Mouse (Mus musculus) midbrain, postnatal 0 days (tissue): ENCODE results near the gene Rnls. TPM values are rescaled to one million over a fixed set of nuclear protein-coding genes. Genes with fewer than 3 reads are reported as not detected.

ENCODE experiments used
- ATAC-seq: fragments of 200-750 bp; cut with Nextera tagmentation; 2 replicates; pipeline ENCODE4 v1.8.0; 2017; ENCODE audit warnings: moderate number of reproducible peaks, mild to moderate bottlenecking, moderate TSS enrichment, moderate library complexity; ENCODE audit not compliant: low FRiP score
- DNase-seq: peaks from one replicate; pipeline ENCODE4 v3.0.0-alpha.2; 2015; ENCODE audit warnings: low spot score
- H3K27ac ChIP-seq: fragments of 300-500 bp; sonication (generic); 2 replicates; pipeline ENCODE4 v1.5.1; 2014; ENCODE audit warnings: low read depth, mild to moderate bottlenecking, low read length, mixed read lengths
- H3K27me3 ChIP-seq: fragments of 300-500 bp; sonication (generic); 2 replicates; pipeline ENCODE4 v1.6.1; 2014; ENCODE audit warnings: low read length, control low read depth, mixed read lengths; ENCODE audit not compliant: insufficient read depth
- H3K36me3 ChIP-seq: fragments of 300-500 bp; sonication (generic); 2 replicates; pipeline ENCODE4 v1.6.1; 2014; ENCODE audit warnings: low read length, control low read depth, mixed read lengths; ENCODE audit not compliant: insufficient read depth
- H3K4me1 ChIP-seq: fragments of 300-500 bp; sonication (generic); 2 replicates; pipeline ENCODE4 v1.6.1; 2014; ENCODE audit warnings: mild to moderate bottlenecking, control low read depth, antibody characterized with exemption, low read length, mixed read lengths; ENCODE audit not compliant: insufficient read depth
- H3K4me2 ChIP-seq: fragments of 300-500 bp; sonication (generic); 2 replicates; pipeline ENCODE4 v1.6.1; 2014; ENCODE audit warnings: low read depth, mild to moderate bottlenecking, low read length, mixed read lengths; ENCODE audit not compliant: poor library complexity, severe bottlenecking
- H3K4me3 ChIP-seq: fragments of 300-500 bp; sonication (generic); 2 replicates; pipeline ENCODE4 v1.5.1; 2014; ENCODE audit warnings: low read depth, mild to moderate bottlenecking, low read length, moderate library complexity
- H3K9ac ChIP-seq: fragments of 300-500 bp; sonication (generic); replicated peaks from 2 replicates; pipeline ENCODE4 v1.6.1; 2014; ENCODE audit warnings: mild to moderate bottlenecking, low read length, moderate library complexity, mixed read lengths; ENCODE audit not compliant: poor library complexity, severe bottlenecking
- H3K9me3 ChIP-seq: fragments of 300-500 bp; sonication (generic); 2 replicates; pipeline ENCODE4 v1.6.1; 2016; ENCODE audit warnings: low read length, control low read depth
- CTCF ChIP-seq: IDR thresholded peaks from 2 replicates; pipeline ENCODE4 v1.5.1; 2016; ENCODE audit warnings: antibody characterized with exemption, mild to moderate bottlenecking
- WGBS: fragments of 180-500 bp; shearing (Covaris S2); extraction: QIAGEN DNeasy Blood & Tissue Kit; methylation state at CpG from one replicate; pipeline ENCODE4 v1.1.7; 2014; 5-methylcytosine and 5-hydroxymethylcytosine counted together
- polyA plus RNA-seq: library from polyadenylated mRNA; unstranded; fragments of >200 nt; fragmentation: Nextera tagmentation; extraction: Ambion mirVana; gene quantifications from 2 replicates; pipeline ENCODE4 v1.2.1, GENCODE M21; 2015
- total RNA-seq: library from RNA; depleted of rRNA; stranded (reverse); fragments of >200 nt; gene quantifications from 2 replicates; pipeline ENCODE4 v1.2.3, GENCODE M21; 2014

The Rnls gene
- total and polyA plus RNA-seq, 2 experiments from 2014 or later, result 3.1 to 10.7 TPM

DNA sequence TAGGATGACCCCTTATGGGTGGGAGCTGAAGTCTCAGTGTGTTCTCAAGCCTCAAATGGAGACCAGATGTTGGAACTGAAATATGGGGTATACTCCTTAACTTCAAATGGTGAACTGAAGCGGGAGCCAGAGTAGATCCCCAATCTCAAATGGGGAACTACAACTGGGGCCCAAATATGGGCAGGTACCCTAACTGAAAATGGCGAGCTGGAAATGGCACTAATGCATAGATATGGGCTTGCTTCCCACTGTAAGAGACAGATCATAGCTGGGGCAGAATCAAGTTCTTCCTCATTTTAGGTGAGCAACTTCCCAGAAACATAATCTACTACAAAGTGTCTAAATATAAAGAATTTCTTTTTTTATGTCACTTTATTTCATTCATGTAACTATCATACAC, 121.9 kb downstream of the Rnls start:
- no peak for TF ChIP-seq CTCF
- DNase-seq (no peak), ATAC-seq (no peak)
- 93% methylated on average over 2 of the region's 2 CpGs for WGBS
- Histone ChIP-seq H3K4me3 (no peak overlapping the region), H3K9me3 (no peaks in the 10 kb centered on the region), H3K36me3 (no peaks in the 10 kb centered on the region), H3K4me1 (no peaks in the 10 kb centered on the region), H3K4me2 (no peak overlapping the region), H3K27ac (no peak overlapping the region), H3K27me3 (no peaks in the 10 kb centered on the region), H3K9ac (no peak overlapping the region)

DNA sequence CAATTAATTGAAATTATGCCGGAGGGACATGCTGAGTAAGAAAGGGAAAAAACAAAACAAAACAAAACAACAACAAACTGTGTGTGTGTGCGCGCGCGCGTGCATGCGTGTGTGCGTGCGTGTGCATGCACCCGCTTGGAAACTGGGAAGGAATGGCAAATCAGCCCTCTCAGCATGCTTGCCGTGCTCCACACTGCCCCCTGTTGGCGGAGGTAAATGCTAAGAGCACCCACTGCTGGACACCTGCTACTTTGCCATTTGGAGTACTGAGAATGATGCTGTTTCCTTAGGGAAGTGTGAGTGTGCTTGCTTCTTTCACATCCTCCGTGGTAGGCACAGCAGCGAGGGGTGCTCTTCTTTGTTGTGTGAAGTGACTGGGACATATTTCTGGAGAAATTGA, 124.1 kb downstream of the Rnls start:
- no peak overlapping the region for H3K27ac ChIP-seq
- no peaks in the 10 kb centered on the region for H3K27me3 ChIP-seq
- no peaks in the 10 kb centered on the region for H3K36me3 ChIP-seq
- no peak overlapping the region for H3K4me2 ChIP-seq
- peak; percentile 39 for TF ChIP-seq CTCF
- no peak overlapping the region for H3K4me3 ChIP-seq
- 81% methylated on average over 14 of the region's 14 CpGs for WGBS
- no peaks in the 10 kb centered on the region for H3K4me1 ChIP-seq
- DNase-seq (no peak), ATAC-seq (no peak)
- no peak overlapping the region for H3K9ac ChIP-seq
- no peaks in the 10 kb centered on the region for H3K9me3 ChIP-seq

DNA sequence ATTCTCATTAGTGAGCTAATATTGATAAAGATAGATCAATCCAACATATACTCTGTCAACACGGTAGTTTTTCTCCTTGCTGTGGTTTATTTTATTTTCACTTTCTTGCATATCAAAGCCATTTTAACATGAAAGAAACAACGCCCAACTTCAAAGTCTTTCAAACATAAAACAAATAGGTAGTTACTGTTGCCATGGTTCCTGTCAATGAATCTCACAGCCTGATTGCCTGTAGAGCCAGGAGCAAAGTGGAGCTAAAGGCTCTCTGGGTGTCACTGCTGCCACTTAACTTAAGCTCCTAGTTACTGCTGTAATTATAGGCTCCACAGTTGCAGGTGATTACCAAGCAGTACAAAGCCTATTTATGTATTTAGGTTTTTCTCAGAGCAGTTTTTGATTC, 126.8 kb downstream of the Rnls start:
- WGBS, result 23% methylated on average over 2 of the region's 2 CpGs
- no peak overlapping the region for H3K27ac ChIP-seq
- H3K27me3 ChIP-seq, result no peaks in the 10 kb centered on the region
- TF ChIP-seq CTCF, result no peak
- H3K4me3 ChIP-seq, result no peak overlapping the region
- no peaks in the 10 kb centered on the region for H3K36me3 ChIP-seq
- H3K9ac ChIP-seq, result no peak overlapping the region
- DNase-seq, result no peak
- no peaks in the 10 kb centered on the region for H3K4me1 ChIP-seq
- H3K9me3 ChIP-seq, result no peaks in the 10 kb centered on the region
- H3K4me2 ChIP-seq, result no peak overlapping the region
- ATAC-seq, result no peak

DNA sequence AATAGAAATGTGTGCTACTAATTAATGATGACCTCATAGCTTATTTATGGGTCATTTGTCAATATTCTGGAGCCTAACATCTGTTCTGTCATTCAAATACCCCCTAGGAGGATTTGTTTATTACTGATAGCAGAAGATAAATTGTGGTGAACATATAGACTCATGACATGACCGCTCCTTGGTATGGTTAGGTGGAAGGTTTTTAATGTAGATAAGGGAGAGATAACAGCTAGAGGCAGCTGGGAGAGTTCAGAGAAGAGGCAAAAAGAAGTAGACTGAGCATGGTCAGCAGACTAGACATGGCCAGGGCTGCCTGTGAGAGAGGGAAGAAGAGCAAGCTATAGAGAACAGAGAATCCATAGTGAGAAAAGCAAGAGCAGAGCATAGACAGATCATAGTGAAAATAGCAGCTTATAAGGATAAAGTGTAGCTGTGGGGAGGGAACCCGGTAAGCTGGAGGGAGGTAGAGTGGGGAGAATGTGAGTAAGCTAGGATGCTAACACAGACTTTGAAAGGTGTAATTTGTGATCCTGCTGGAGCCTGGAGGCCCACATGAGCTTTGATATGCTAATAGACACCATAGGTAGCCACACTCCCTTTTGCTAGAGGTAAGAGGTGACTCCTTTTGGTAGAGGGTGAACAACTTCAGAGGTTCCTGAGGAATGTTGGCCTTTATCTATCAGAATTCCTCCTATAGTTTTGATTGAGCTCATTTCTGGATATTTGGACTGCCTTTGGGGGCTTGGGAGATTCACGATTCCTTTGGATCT, 127.7 kb downstream of the Rnls start:
- no peak overlapping the region for H3K4me3 ChIP-seq
- H3K4me1 ChIP-seq, result no peaks in the 10 kb centered on the region
- no peak for ATAC-seq
- no peak overlapping the region for H3K9ac ChIP-seq
- H3K27ac ChIP-seq, result no peak overlapping the region
- no peaks in the 10 kb centered on the region for H3K36me3 ChIP-seq
- H3K4me2 ChIP-seq, result no peak overlapping the region
- no peaks in the 10 kb centered on the region for H3K27me3 ChIP-seq
- no peaks in the 10 kb centered on the region for H3K9me3 ChIP-seq
- 60% methylated on average over 3 of the region's 3 CpGs for WGBS
- no peak for TF ChIP-seq CTCF
- DNase-seq, result no peak

DNA sequence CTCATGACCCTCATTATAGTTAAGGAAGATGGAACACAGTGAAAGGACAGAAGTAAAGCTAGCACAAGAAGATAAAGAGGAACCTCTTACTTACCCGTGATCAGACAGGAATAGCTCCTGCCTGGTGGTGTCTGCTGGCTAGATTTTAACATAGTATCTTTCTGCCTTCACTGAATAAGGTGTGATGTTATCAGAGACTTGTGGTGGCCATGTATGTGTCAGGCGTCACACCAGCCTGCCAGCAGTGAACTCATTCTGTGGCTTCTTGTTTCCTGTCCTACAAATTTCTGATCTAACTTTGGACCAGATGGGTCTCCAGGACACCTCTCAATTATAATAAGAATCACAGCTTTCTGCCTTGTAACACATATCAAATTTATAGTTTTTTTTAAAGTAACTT, 129.7 kb downstream of the Rnls start:
- Histone ChIP-seq H3K27ac (no peak overlapping the region), H3K36me3 (no peaks in the 10 kb centered on the region), H3K4me2 (no peak overlapping the region), H3K4me1 (no peaks in the 10 kb centered on the region), H3K27me3 (no peaks in the 10 kb centered on the region), H3K9ac (no peak overlapping the region), H3K4me3 (no peak overlapping the region), H3K9me3 (no peaks in the 10 kb centered on the region)
- DNase-seq, result no peak
- no peak for ATAC-seq
- WGBS, result 78% methylated on average over 2 of the region's 2 CpGs
- TF ChIP-seq CTCF, result no peak

DNA sequence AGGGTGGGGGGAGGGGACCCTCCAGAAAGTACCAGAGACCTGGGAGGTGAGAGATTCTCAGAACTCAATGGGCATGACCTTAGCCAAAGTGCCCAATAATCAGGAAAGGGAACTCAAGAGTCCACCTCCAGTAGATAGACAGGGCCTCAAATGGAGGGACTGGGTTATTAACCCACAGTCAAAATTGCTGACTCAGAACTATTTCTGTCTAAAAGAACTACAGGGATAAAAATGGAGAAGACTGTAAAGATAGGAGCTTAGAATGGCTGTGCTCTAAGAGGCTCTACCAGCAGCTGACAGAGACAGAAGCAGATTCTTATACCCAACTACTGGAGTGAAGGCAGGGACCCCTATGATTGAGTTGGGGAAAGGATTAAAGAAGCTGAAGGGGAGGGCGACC, 132.9 kb downstream of the Rnls start:
- Histone ChIP-seq H3K4me1 (no peaks in the 10 kb centered on the region), H3K27me3 (no peaks in the 10 kb centered on the region), H3K4me2 (no peak overlapping the region), H3K4me3 (no peak overlapping the region), H3K27ac (no peak overlapping the region), H3K9me3 (no peaks in the 10 kb centered on the region), H3K36me3 (no peaks in the 10 kb centered on the region), H3K9ac (no peak overlapping the region)
- WGBS, result 89% methylated on average over 1 of the region's 1 CpGs
- ATAC-seq (no peak), DNase-seq (no peak)
- no peak for TF ChIP-seq CTCF
